Mouse (Mus musculus) gastrocnemius, adult 2 months (tissue): ENCODE measurements around the gene Gpr1. TPM values are rescaled to one million over a fixed set of nuclear protein-coding genes. Genes with fewer than 3 reads are reported as not detected.
A peak's percentile ranks its signal among the peaks of the same experiment; 100 is the strongest.

ENCODE experiments used
- DNase-seq: peaks from one replicate; pipeline ENCODE4 v3.0.0; 2022
- H3K27ac ChIP-seq: fragments of 200-600 bp; 2 replicates; pipeline ENCODE4 v1.8.1; 2022; ENCODE audit warnings: mild to moderate bottlenecking
- H3K4me3 ChIP-seq: fragments of 200-600 bp; 2 replicates; pipeline ENCODE4 v1.8.1; 2022; ENCODE audit warnings: mild to moderate bottlenecking, moderate library complexity
- CTCF ChIP-seq: fragments of 200-600 bp; IDR thresholded peaks from 2 replicates; pipeline ENCODE4 v1.8.1; 2022; ENCODE audit warnings: antibody characterized with exemption, mild to moderate bottlenecking, moderate library complexity
- intact Hi-C: fragments of 180-260 bp; cut with DNase I; formaldehyde crosslinking; loops from one replicate; pipeline ENCODE4 v1.15.1; 2025
- total RNA-seq, 2 experiments: library from RNA; stranded (reverse); gene quantifications; 2 replicates each; pipeline ENCODE4 v1.2.3; 2021

Gene Gpr1
- total RNA-seq, 2 experiments from 2014 or later = 0.56 to 0.64 TPM

GRCm38 (mm10) chr1:63247831-63248359 is 33.6 kb upstream of the Gpr1 start:
- Histone ChIP-seq H3K27ac (no peak overlapping the region), H3K4me3 (peak overlapping the region; percentile 49)
- DNase-seq = no peak
- TF ChIP-seq CTCF = no peak
- intact Hi-C loops = no loop called here

- TF ChIP-seq CTCF = no peak
- DNase-seq = no peak
- Histone ChIP-seq H3K27ac (no peak overlapping the region), H3K4me3 (no peak overlapping the region)
- intact Hi-C loops = no loop called here
These were observed 32.6 kb upstream of the Gpr1 start for GRCm38 (mm10) chr1:63246862-63247521.

- DNase-seq = no peak
- no peak for TF ChIP-seq CTCF
- no peak overlapping the region for H3K4me3 ChIP-seq
- intact Hi-C loops = no loop called here
- no peak overlapping the region for H3K27ac ChIP-seq
These were observed 29.5 kb upstream of the Gpr1 start for GRCm38 (mm10) chr1:63243854-63244253.

GRCm38 (mm10) chr1:63239751-63240150 is 25.4 kb upstream of the Gpr1 start:
- no peak for TF ChIP-seq CTCF
- intact Hi-C loops = loop anchor here (5.0 kb wide), 1 partner anchor 57 kb away; no protein-coding TSS in a partner anchor
- peak; percentile 79 for DNase-seq
- Histone ChIP-seq H3K4me3 (no peak overlapping the region), H3K27ac (peak overlapping the region; percentile 32; the same call in 1 of the 2 replicates)

GRCm38 (mm10) chr1:63239305-63239704 is 25.0 kb upstream of the Gpr1 start:
- intact Hi-C loops = loop anchor here (5.0 kb wide), 1 partner anchor 57 kb away; no protein-coding TSS in a partner anchor
- no peak for DNase-seq
- Histone ChIP-seq H3K27ac (peak overlapping the region; percentile 32; the same call in 1 of the 2 replicates), H3K4me3 (no peak overlapping the region)
- TF ChIP-seq CTCF = no peak

GRCm38 (mm10) chr1:63237371-63237770 is 23.0 kb upstream of the Gpr1 start:
- H3K4me3 ChIP-seq = no peak overlapping the region
- no peak for TF ChIP-seq CTCF
- H3K27ac ChIP-seq = no peak overlapping the region
- DNase-seq = no peak
- intact Hi-C loops = loop anchor here (5.0 kb wide), 1 partner anchor 55 kb away; no protein-coding TSS in a partner anchor

GRCm38 (mm10) chr1:63227241-63227640 is 12.9 kb upstream of the Gpr1 start:
- no peak overlapping the region for H3K27ac ChIP-seq
- H3K4me3 ChIP-seq = no peak overlapping the region
- no peak for TF ChIP-seq CTCF
- no peak for DNase-seq
- intact Hi-C loops = no loop called here

GRCm38 (mm10) chr1:63225890-63226289 is 11.5 kb upstream of the Gpr1 start:
- intact Hi-C loops = no loop called here
- H3K27ac ChIP-seq = no peak overlapping the region
- H3K4me3 ChIP-seq = no peak overlapping the region
- no peak for DNase-seq
- TF ChIP-seq CTCF = no peak

GRCm38 (mm10) chr1:63225009-63225408 is 10.7 kb upstream of the Gpr1 start:
- H3K4me3 ChIP-seq = no peak overlapping the region
- DNase-seq = no peak
- no peak overlapping the region for H3K27ac ChIP-seq
- intact Hi-C loops = no loop called here
- no peak for TF ChIP-seq CTCF

- Histone ChIP-seq H3K27ac (no peak overlapping the region), H3K4me3 (no peak overlapping the region)
- DNase-seq = no peak
- TF ChIP-seq CTCF = no peak
- intact Hi-C loops = no loop called here
These were observed 4.9 kb upstream of the Gpr1 start for GRCm38 (mm10) chr1:63219277-63219676.

GRCm38 (mm10) chr1:63214631-63215030 is 288 bp upstream of the Gpr1 start:
- peak overlapping the region; percentile 45 for H3K4me3 ChIP-seq
- intact Hi-C loops = no loop called here
- no peak for TF ChIP-seq CTCF
- H3K27ac ChIP-seq = peak overlapping the region; percentile 74
- DNase-seq = no peak

GRCm38 (mm10) chr1:63213478-63214270 is 669 bp downstream of the Gpr1 start:
- intact Hi-C loops = no loop called here
- H3K4me3 ChIP-seq = peak overlapping the region; percentile 45
- DNase-seq = no peak

More at GRCm38 (mm10) chr1:63213478-63214270, 669 bp downstream of the Gpr1 start:
- TF ChIP-seq CTCF = no peak
- peak overlapping the region; percentile 74 for H3K27ac ChIP-seq
